Mouse (Mus musculus): Measurements from ENCODE around the gene Slfn9.
"Not testable (repeated sequence)": the region's sequence is repeated elsewhere in the genome, so short reads cannot be mapped to it uniquely, and the experiment has no call there.

The Slfn9 gene

DNA sequence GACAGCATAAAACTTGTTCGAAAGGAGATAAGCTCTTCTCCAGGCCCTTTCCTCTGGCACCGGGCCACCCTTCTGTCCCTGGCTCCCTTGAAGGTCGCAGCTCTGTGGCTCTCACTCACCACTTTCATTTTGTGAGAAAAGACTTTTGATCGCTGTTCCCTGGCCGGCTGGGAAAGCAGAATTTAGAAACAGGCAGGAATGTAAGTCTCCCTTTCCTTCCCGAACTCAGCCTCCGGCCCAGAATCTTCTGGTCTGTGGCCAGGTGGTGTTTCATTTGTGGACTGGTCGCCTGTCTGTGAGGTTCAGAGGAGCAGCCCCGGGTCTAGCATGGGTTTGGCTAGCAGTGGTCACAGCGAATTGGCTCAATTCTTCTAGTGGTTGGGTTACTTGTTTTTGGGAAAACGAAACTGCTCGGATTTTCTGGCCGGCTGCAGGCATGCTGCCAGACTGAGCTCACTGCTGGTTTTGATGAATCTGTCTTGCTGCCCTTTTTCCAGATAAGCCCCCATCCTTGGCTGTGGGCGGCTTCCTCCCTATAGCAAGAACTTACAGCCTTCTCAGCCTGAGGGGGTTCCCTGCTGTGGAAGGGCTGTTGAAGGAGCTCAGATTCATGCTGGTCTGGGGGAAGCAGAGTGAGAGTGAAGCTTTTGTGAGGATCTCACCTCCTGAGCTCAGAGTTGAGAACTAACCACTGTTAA is at the start of gene Slfn9:
Gene Slfn9 (minus strand): TSS at position 362 of the 698 bp plus-strand sequence.
- DNase-seq (ENCODE audit: extremely low read depth, low read depth, low spot score) = no peak

DNA sequence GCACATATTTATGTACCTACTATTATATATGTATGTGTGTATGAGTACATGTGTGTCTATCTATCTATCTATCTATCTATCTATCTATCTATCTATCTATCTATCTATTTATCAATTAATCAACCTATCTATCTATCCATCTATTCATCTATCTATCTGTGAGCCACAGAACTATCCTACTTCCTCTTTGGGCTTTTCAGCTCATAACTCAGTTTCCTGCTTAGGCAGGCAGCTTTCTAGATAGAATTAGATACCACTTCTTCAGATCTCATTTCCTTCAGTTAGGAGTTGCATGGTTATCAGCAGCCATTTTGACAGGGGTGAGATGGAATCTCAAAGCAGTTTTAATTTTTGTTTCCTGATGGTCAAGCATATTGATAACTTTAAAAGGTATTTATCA is 49.4 kb upstream of the Slfn9 start:
- DNase-seq (ENCODE audit: extremely low read depth, low read depth, low spot score) = no peak

GRCm38 (mm10) chr11:83040325-83040724 is 48.7 kb upstream of the Slfn9 start:
- DNase-seq (ENCODE audit: extremely low read depth, low read depth, low spot score) = no peak

- no peak for DNase-seq (ENCODE audit: extremely low read depth, low read depth, low spot score)
Measured at GRCm38 (mm10) chr11:83039796-83040195, 48.2 kb upstream of the Slfn9 start.

- no peak for DNase-seq (ENCODE audit: extremely low read depth, low read depth, low spot score)
Measured at GRCm38 (mm10) chr11:83039156-83039555, 47.5 kb upstream of the Slfn9 start.

- not testable (repeated sequence) for DNase-seq (ENCODE audit: extremely low read depth, low read depth, low spot score)
Measured at GRCm38 (mm10) chr11:83038686-83039085, 47.1 kb upstream of the Slfn9 start.

- DNase-seq (ENCODE audit: extremely low read depth, low read depth, low spot score) = no peak
Measured at GRCm38 (mm10) chr11:83020621-83021020, 29.0 kb upstream of the Slfn9 start, which contains the start of gene Slfn8. Gene Slfn8 (minus strand): TSS chr11:83020810.

GRCm38 (mm10) chr11:83019561-83020519 is 28.2 kb upstream of the Slfn9 start:
- DNase-seq (ENCODE audit: extremely low read depth, low read depth, low spot score) = not testable (repeated sequence)

GRCm38 (mm10) chr11:83016093-83016492 is 24.5 kb upstream of the Slfn9 start:
- DNase-seq (ENCODE audit: extremely low read depth, low read depth, low spot score) = no peak

GRCm38 (mm10) chr11:83013356-83013755 is 21.7 kb upstream of the Slfn9 start:
- DNase-seq (ENCODE audit: extremely low read depth, low read depth, low spot score) = no peak

- DNase-seq (ENCODE audit: extremely low read depth, low read depth, low spot score) = not testable (repeated sequence)
Measured at GRCm38 (mm10) chr11:82990612-82991385, 831 bp downstream of the Slfn9 start.

GRCm38 (mm10) chr11:82989357-82989756 is 2.3 kb downstream of the Slfn9 start:
- no peak for DNase-seq (ENCODE audit: extremely low read depth, low read depth, low spot score)

GRCm38 (mm10) chr11:82987621-82988020 is 4.0 kb downstream of the Slfn9 start:
- DNase-seq (ENCODE audit: extremely low read depth, low read depth, low spot score) = no peak

- no peak for DNase-seq (ENCODE audit: extremely low read depth, low read depth, low spot score)
Measured at GRCm38 (mm10) chr11:82983193-82983592, 8.4 kb downstream of the Slfn9 start.

DNA sequence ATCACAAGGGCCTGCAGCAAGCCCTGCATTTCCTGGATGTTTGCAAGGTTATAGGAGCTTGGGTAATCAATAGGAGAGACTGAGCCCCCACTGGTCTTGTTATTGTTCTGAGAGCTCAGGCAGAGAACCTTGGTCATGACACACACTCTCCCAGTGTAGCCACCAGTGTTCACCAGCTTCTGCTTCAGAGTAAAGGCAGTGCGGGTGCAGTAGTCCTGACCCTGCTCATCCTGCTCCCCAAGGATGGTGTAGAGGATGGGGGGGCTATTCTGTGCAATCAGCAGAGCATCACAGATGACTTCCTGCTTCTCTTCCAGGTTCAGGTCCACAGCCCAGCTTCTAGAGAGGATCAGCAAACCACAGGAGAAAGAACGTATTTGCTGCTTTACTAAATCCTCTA is 9.2 kb downstream of the Slfn9 start:
- not testable (repeated sequence) for DNase-seq (ENCODE audit: extremely low read depth, low read depth, low spot score)

- DNase-seq (ENCODE audit: extremely low read depth, low read depth, low spot score) = no peak
Measured at GRCm38 (mm10) chr11:82973916-82974315, 17.7 kb downstream of the Slfn9 start.

DNA sequence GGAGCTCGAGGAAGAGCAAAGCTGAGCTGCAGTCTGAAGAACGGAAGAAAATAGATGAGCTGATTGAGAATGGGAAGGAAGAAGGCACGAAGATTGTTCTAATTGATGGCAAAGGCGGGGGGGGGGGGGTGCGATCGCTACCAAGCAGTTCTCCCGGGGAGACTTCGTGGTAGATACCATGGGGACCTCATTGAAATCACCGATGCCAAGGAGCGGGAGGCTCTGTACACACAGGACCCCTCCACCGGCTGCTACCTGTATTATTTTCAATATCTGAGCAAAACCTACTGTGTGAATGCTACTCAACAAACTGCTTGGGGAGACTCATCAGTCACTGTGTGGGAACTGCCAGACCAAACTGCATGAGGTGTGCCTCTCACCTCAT is 20.0 kb downstream of the Slfn9 start:
- DNase-seq (ENCODE audit: extremely low read depth, low read depth, low spot score) = no peak

DNA sequence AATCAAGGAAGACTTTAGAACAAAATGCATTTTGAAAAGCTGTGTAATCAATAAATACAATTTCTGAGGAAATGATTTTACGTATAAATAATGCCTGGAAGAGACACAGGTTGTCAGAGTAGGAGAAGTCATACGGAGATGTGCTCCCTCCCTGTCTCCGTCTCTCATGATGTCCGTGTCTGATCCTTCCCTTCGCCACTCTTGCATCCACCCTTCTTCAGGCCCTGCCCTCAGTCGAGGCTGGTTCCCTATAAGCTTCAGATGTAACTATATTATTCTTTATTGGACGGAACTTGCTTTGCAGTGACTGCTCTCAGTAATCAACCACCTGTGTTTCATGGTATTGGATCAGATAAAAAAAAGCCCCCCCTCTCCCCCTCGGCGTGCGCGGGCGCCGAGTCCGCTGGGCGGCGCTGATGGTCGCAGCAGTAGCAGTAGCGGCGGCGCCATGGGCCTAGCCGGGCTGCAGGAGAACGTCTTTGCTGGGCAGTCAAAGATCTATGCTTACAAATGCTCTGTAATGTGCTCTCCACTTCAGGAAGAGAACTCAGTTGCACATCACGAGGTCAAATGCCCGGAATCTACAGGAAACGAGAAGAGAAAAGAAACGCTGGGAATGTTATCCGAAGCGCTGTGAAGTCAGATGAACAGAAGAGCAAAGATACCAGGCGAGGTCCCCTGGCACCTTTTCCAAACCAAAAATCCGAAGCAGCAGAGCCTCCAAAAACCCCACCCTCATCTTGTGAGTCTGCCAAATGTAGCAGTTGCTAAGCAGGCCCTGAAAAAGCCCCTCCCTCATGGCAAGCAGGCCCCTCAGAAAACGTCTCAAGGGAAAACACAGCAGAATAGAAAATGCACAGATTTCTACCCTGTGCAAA is 20.7 kb downstream of the Slfn9 start:
- DNase-seq (ENCODE audit: extremely low read depth, low read depth, low spot score) = no peak

GRCm38 (mm10) chr11:82962215-82962614 is 29.4 kb downstream of the Slfn9 start:
- no peak for DNase-seq (ENCODE audit: extremely low read depth, low read depth, low spot score)

DNA sequence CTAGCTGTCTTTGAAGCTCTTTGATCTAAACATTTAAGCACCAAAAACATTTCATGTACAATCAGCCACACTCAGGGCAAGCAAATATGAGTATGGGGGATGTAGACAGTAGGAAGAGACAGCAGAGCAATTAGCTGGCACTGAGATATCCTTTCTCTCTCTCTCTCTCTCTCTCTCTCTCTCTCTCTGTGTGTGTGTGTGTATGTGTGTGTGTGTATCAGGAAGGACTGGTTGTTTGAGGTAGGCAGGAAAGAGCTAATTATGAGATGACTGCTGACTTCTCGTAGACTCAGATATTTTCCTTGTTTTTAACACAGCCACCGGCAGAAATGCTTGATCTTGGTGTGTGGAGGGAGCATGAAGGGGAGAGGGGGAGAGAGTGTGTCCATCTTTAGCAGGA is 29.9 kb downstream of the Slfn9 start:
- DNase-seq (ENCODE audit: extremely low read depth, low read depth, low spot score) = no peak
